Mouse (Mus musculus) embryonic facial prominence, embryonic 15.5 days (tissue): Measurements from ENCODE around the gene Fgl2. TPM values are rescaled to one million over a fixed set of nuclear protein-coding genes. Genes with fewer than 3 reads are reported as not detected.
A peak's percentile ranks its signal among the peaks of the same experiment; 100 is the strongest.

ENCODE experiments used
- ATAC-seq: fragments of 200-750 bp; cut with Nextera tagmentation; 2 replicates; pipeline ENCODE4 v1.8.0; 2017; ENCODE audit warnings: low read depth, moderate TSS enrichment; ENCODE audit not compliant: insufficient number of reproducible peaks, low FRiP score, low TSS enrichment
- H3K27ac ChIP-seq: fragments of 300-500 bp; sonication (generic); replicated peaks from 2 replicates; pipeline ENCODE4 v1.5.1; 2015; ENCODE audit warnings: mild to moderate bottlenecking, inconsistent platforms
- H3K27me3 ChIP-seq: fragments of 300-500 bp; sonication (generic); 2 replicates; pipeline ENCODE4 v1.6.1; 2015; ENCODE audit warnings: inconsistent platforms
- H3K36me3 ChIP-seq: fragments of 300-500 bp; sonication (generic); 2 replicates; pipeline ENCODE4 v1.6.1; 2015; ENCODE audit warnings: mild to moderate bottlenecking, inconsistent platforms
- H3K4me1 ChIP-seq: fragments of 300-500 bp; sonication (generic); 2 replicates; pipeline ENCODE4 v1.6.1; 2015; ENCODE audit warnings: inconsistent platforms
- H3K4me2 ChIP-seq: fragments of 300-500 bp; sonication (generic); replicated peaks from 2 replicates; pipeline ENCODE4 v1.6.1; 2015; ENCODE audit warnings: mild to moderate bottlenecking, inconsistent platforms
- H3K4me3 ChIP-seq: fragments of 300-500 bp; sonication (generic); replicated peaks from 2 replicates; pipeline ENCODE4 v1.5.1; 2015; ENCODE audit warnings: mild to moderate bottlenecking, inconsistent platforms
- H3K9ac ChIP-seq: fragments of 300-500 bp; sonication (generic); 2 replicates; pipeline ENCODE4 v1.6.1; 2015; ENCODE audit warnings: inconsistent platforms
- H3K9me3 ChIP-seq: fragments of 300-500 bp; sonication (generic); replicated peaks from 2 replicates; pipeline ENCODE4 v1.6.1; 2016; ENCODE audit warnings: inconsistent platforms
- WGBS: fragments of 180-500 bp; shearing (Covaris S2); methylation state at CpG from one replicate; pipeline ENCODE4 v1.1.7; 2015; 5-methylcytosine and 5-hydroxymethylcytosine counted together
- polyA plus RNA-seq: library from polyadenylated mRNA; unstranded; fragments of >200 nt; fragmentation: Nextera tagmentation; extraction: Ambion mirVana; gene quantifications from 2 replicates; pipeline ENCODE4 v1.2.1, GENCODE M21; 2015

Gene Fgl2
- polyA plus RNA-seq, 1 experiment from 2014 or later = 3.1 TPM

DNA sequence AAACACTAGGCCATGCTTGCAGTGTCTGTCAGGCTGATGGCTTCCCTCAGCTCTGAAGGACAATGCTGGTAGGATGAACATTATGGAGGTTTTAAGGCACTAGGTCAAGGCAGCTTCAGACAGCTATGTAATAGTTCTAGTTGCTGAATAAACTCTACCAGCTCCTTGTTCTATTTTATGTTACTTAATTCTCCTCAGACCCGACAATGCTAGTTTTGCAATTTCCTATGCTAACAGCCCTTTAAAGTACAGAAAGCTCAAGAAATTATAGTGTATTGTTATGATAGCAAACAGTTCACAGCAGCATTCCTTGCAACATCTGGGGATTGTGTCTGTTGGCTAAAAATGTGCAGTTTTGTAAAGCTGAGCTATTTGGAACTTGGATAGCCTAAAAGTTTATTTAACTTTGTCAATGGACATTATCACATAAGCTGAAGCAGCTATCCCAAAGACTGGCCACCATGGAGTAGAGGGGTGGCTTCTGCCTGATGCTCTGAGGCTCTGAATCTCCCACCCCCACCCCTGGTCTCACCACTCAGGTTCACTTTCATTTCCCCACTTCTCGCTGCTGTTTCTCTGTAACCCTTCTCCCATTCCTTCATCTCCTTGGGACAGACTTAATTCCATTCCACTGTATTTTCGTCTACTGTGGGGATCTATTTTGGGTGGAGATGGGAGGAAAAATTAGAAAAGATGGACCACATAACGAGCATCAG lies 5.9 kb upstream of the Fgl2 start:
- 26% methylated on average over 4 of the region's 4 CpGs for WGBS

DNA sequence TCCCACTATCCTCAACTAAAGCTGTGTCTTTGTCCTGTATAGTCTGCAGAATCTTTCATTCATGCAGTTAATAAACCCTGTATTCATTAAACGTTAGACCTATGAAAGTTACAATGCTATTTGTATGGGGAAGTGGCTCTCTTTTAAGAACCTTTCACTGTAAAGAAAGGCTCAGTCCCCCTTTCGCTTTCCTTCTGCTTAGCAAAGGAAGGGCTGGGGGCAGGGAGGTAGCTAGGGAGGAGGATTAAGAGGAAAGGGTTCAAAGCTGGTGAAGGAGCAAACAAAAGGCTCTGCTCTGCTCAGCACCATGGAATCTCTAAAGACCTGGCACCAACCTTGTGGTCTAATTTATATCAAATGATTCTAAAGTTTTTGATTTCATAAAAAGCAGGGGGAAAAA lies 4.9 kb upstream of the Fgl2 start:
- no peak for ATAC-seq
- Histone ChIP-seq H3K9me3 (no peaks in the 10 kb centered on the region), H3K4me3 (no peak overlapping the region), H3K27ac (no peak overlapping the region), H3K9ac (no peak overlapping the region), H3K4me1 (peaks cover 3% of the 10 kb centered on the region), H3K36me3 (no peaks in the 10 kb centered on the region), H3K4me2 (no peak overlapping the region), H3K27me3 (peaks cover 10% of the 10 kb centered on the region; the same call in 1 of the 2 replicates)
- 35% methylated on average over 2 of the region's 2 CpGs for WGBS

More for the DNA sequence above, 5.9 kb upstream of the Fgl2 start:
- no peaks in the 10 kb centered on the region for H3K9me3 ChIP-seq
- no peak overlapping the region for H3K4me2 ChIP-seq
- peaks cover 6% of the 10 kb centered on the region; the same call in 1 of the 2 replicates for H3K27me3 ChIP-seq
- no peaks in the 10 kb centered on the region for H3K4me1 ChIP-seq
- no peak overlapping the region for H3K27ac ChIP-seq
- no peaks in the 10 kb centered on the region for H3K36me3 ChIP-seq
- H3K9ac ChIP-seq = no peak overlapping the region
- ATAC-seq = no peak
- H3K4me3 ChIP-seq = no peak overlapping the region

DNA sequence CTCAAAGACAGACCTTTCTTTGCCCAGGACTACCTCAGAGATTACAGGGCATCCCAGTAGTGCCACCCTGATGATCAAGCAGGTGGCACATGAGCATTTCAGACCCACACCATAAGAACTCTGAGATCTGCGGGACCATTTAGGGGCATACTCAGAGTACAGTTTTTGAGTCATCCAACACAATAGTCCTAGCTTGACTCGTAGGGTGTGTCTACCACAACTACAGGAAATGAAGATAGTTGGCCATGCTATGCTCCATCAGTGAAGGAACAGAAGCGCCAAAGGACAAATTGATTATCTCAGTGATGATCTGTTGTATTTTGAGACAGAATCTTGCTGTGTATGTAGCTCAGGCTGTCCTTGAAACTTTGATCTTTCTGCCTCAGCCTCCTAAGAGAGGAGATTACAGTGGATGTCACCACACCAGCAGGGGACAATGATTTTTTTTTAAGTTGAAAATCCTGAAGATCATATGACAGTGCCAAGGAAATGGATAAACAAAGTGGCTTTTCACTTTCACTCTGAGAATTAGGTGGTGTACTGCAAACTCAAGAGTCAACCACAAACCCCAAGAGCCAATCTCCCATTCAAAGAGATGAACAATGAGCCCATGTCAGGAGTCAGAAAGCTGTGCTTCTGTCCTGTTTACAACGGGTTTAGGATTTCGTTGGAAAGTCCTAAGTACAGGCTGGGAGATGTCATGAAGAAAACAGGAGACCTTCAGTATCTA lies 2.1 kb upstream of the Fgl2 start:
- H3K9ac ChIP-seq = no peak overlapping the region
- peaks cover 10% of the 10 kb centered on the region; the same call in 1 of the 2 replicates for H3K27me3 ChIP-seq
- H3K9me3 ChIP-seq = no peaks in the 10 kb centered on the region
- no peak overlapping the region for H3K4me2 ChIP-seq
- no peaks in the 10 kb centered on the region for H3K36me3 ChIP-seq
- WGBS = 81% methylated on average over 5 of the region's 5 CpGs
- H3K4me3 ChIP-seq = no peak overlapping the region
- ATAC-seq = no peak
- H3K27ac ChIP-seq = no peak overlapping the region
- peaks cover 8% of the 10 kb centered on the region for H3K4me1 ChIP-seq

DNA sequence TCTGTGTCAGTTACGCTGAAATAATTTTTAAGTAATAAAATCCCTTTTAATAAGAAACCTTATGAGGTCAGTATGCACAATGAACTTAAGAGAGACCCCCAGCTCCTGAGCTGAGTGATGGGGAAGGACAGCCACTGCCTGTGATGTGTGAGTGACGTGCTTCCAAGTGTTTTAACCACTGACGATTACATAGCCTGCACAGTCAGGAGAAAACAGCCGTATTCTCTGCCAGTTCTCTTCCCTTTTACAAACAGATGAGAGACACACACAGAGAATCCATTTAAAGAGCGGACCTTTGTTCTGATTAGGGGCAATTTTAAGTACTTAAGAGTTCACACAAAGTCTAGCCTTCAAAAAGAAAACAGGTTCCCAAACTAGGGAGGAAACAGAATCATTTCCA lies 522 bp upstream of the Fgl2 start:
- H3K4me1 ChIP-seq = peaks cover 8% of the 10 kb centered on the region
- H3K27ac ChIP-seq = no peak overlapping the region
- 37% methylated on average over 5 of the region's 5 CpGs for WGBS
- H3K9ac ChIP-seq = no peak overlapping the region
- no peak overlapping the region for H3K4me3 ChIP-seq
- H3K4me2 ChIP-seq = peak overlapping the region; percentile 89
- peaks cover 10% of the 10 kb centered on the region; the same call in 1 of the 2 replicates for H3K27me3 ChIP-seq
- ATAC-seq = no peak
- no peaks in the 10 kb centered on the region for H3K36me3 ChIP-seq
- H3K9me3 ChIP-seq = no peaks in the 10 kb centered on the region

DNA sequence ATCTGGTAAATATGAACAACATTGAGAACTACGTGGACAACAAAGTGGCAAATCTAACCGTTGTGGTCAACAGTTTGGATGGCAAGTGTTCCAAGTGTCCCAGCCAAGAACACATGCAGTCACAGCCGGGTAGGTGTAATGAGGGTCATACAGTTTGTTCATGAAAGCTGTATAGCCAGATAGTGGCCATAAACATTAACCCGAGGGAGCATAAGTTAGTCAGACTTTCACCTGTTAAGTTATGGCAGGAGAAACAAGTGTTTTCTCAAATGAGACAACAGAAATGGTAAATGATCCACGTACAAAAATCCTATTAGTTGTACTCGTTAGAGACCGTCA lies 707 bp downstream of the Fgl2 start:
- peaks cover 10% of the 10 kb centered on the region; the same call in 1 of the 2 replicates for H3K27me3 ChIP-seq
- H3K36me3 ChIP-seq = no peaks in the 10 kb centered on the region
- WGBS = 63% methylated on average over 7 of the region's 7 CpGs
- H3K9ac ChIP-seq = no peak overlapping the region
- no peaks in the 10 kb centered on the region for H3K9me3 ChIP-seq
- peak overlapping the region; percentile 89 for H3K4me2 ChIP-seq
- no peak overlapping the region for H3K27ac ChIP-seq
- no peak for ATAC-seq
- peak overlapping the region; percentile 43; the same call in 1 of the 2 replicates for H3K4me3 ChIP-seq
- H3K4me1 ChIP-seq = peaks cover 8% of the 10 kb centered on the region

DNA sequence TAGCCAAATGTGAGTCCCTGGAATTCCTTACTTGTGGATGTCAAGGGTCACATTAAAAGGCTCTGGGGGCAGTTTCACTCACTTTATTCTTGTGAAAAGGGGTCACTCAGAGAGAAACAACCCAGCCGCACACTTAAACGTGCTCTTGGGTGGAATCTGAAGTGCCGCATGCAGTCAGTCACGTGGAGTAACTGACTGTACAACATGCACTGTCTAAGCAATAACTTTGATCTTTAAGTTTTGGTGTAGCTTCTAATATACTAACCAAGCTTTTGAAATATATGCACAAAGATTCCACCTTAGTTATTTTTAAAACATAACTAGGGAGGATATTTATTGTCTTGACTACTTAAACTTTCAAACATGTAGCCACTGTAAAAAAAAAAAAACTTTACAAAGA lies 4.5 kb downstream of the Fgl2 start:
- Histone ChIP-seq H3K9me3 (no peaks in the 10 kb centered on the region), H3K4me3 (no peak overlapping the region), H3K4me1 (peaks cover 8% of the 10 kb centered on the region), H3K27me3 (no peaks in the 10 kb centered on the region), H3K27ac (no peak overlapping the region), H3K9ac (no peak overlapping the region), H3K4me2 (no peak overlapping the region), H3K36me3 (no peaks in the 10 kb centered on the region)
- WGBS = 61% methylated on average over 4 of the region's 4 CpGs
- no peak for ATAC-seq

DNA sequence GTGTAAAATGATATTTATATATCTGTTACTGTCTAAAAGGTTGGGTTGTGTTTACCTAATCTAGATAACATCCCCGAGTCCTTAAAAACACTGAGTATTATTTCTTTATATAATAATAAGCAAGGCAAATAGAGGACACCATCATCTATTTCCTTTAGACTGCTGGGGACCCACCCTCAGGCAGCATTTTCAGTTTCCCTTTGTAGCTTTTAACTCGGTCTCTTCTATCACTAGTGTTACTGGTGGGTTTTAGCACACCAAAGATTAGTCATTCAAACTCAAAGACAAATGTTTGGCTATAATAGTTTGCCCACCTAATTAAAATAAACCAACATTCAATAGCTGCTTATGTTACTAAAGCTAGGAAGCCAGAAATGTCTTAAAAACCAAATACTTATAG lies 6.0 kb downstream of the Fgl2 start:
- no peak for ATAC-seq
- Histone ChIP-seq H3K27ac (no peak overlapping the region), H3K27me3 (no peaks in the 10 kb centered on the region), H3K4me1 (no peaks in the 10 kb centered on the region), H3K9ac (no peak overlapping the region), H3K9me3 (no peaks in the 10 kb centered on the region), H3K36me3 (no peaks in the 10 kb centered on the region), H3K4me2 (no peak overlapping the region), H3K4me3 (no peak overlapping the region)
- WGBS = 56% methylated on average over 2 of the region's 2 CpGs

DNA sequence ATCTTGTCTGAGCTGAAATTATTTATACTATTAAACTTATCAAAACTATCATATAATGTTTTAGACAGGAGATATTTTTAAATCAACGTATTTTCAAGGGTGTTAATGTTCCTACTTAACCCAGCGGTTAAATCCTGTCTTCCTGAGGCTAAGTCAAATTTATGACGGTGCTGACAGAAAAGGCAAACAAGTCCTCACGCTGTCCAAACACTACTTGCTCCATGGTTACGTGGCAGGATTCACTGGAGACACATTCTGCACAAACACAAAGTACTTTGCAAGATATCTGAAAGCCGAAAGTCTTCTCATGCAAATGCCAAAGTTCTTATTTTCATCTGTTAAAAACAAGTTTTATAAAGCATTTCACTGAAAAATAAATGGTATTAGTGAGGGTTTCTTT lies 9.5 kb downstream of the Fgl2 start:
- H3K36me3 ChIP-seq = no peaks in the 10 kb centered on the region
- 52% methylated on average over 6 of the region's 6 CpGs for WGBS

DNA sequence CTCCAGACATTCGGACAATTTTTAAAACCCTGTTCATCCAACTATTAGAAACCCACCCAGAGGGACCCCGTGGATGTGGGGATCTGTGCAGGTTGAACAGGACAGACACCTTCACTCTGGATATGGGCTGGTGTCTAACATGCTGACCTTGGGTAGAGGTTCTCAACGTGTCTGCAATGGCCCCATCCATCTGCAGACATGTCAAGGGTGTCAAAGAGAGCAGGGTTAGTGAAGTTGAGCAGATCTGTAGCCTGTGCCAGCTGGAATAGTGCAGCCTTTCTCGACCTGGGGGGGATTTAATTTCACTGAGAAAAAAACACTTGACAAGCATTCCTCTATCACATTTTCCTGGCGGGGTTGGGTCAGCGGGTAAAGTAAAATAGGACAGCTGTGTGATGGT lies 10.2 kb downstream of the Fgl2 start:
- H3K4me3 ChIP-seq = no peak overlapping the region
- no peak overlapping the region for H3K4me2 ChIP-seq
- ATAC-seq = no peak
- H3K27me3 ChIP-seq = no peaks in the 10 kb centered on the region
- 60% methylated on average over 6 of the region's 6 CpGs for WGBS
- H3K9ac ChIP-seq = no peak overlapping the region
- H3K36me3 ChIP-seq = no peaks in the 10 kb centered on the region
- H3K9me3 ChIP-seq = no peaks in the 10 kb centered on the region
- no peak overlapping the region for H3K27ac ChIP-seq
- 0 out of 2 replicates have a peak, but pooled peaks cover 4% of the 10 kb centered on the region for H3K4me1 ChIP-seq

More for the DNA sequence above, 9.5 kb downstream of the Fgl2 start:
- Histone ChIP-seq H3K27me3 (no peaks in the 10 kb centered on the region), H3K4me3 (no peak overlapping the region), H3K4me1 (0 out of 2 replicates have a peak, but pooled peaks cover 4% of the 10 kb centered on the region), H3K4me2 (no peak overlapping the region), H3K9ac (no peak overlapping the region), H3K27ac (no peak overlapping the region), H3K9me3 (no peaks in the 10 kb centered on the region)
- no peak for ATAC-seq

DNA sequence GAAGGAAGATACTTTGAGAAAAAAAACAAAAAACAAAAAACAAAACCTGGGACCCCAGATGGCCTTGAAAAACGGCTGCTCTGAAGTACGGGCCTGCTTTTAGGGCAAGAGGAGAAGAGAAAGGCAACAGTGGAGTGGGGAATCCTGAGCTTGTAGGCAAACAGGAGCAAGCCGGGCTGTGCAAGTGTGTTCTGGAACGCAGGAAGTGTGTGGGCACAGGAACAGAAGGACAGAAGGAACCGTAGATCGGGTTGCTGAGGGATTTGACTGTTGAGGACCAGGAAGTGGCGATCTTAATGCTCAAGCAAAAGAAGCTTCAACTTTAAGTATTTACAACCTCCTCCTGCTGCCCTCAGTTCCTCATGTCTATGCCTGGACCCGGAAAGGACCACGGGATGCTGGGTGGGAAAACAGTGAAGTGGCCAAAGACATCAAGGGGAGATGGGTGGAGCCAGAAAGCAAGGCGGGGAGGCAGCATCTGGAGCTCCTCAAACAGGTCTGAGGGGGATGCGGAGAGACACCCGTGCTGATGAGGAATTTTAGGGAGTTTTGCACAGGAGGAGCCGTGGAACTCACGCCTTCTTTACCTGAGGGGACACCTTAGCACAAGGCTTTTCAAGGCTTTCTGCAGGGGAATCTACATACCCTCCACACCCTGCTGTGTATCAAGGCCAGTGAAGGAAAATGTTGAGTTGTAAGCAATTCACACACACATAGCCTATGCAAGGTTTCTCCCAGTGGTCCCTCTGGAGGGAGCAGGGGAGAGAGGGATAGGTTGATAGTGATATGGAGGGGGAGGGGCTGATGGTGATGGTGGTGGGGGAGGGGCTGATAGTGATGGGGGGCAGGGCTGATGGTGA lies 11.2 kb downstream of the Fgl2 start:
- Histone ChIP-seq H3K4me2 (no peak overlapping the region), H3K27ac (no peak overlapping the region)
- WGBS = 40% methylated on average over 14 of the region's 14 CpGs

More for the DNA sequence above, 11.2 kb downstream of the Fgl2 start:
- Histone ChIP-seq H3K9me3 (no peaks in the 10 kb centered on the region), H3K27me3 (no peaks in the 10 kb centered on the region), H3K4me3 (no peak overlapping the region), H3K4me1 (0 out of 2 replicates have a peak, but pooled peaks cover 4% of the 10 kb centered on the region), H3K36me3 (no peaks in the 10 kb centered on the region), H3K9ac (no peak overlapping the region)
- ATAC-seq = no peak
